Mouse (Mus musculus) left cerebral cortex, postnatal 25 days (tissue): Measurements from ENCODE around the gene Pdlim3. TPM values are rescaled to one million over a fixed set of nuclear protein-coding genes. Genes with fewer than 3 reads are reported as not detected.
A peak's percentile ranks its signal among the peaks of the same experiment; 100 is the strongest.

Experiments
- DNase-seq, 2 experiments: peaks; one replicate each; pipeline ENCODE4 v3.0.0; 2022; ENCODE audit warnings: low spot score in 2 of 2, mixed read lengths in 1 of 2
- intact Hi-C: fragments of 180-260 bp; cut with DNase I; formaldehyde crosslinking; loops from one replicate; pipeline ENCODE4 v1.15.1; 2025
- total RNA-seq, 2 experiments: library from RNA; stranded (reverse); gene quantifications; 2 replicates each; pipeline ENCODE4 v1.2.3; 2021

Pdlim3 gene
- total RNA-seq, 2 experiments from 2014 or later, result 2.7 TPM

- intact Hi-C loops, result no loop called here
- no peak for DNase-seq
Measured at GRCm38 (mm10) chr8:45901626-45902025, 16.4 kb downstream of the Pdlim3 start.

GRCm38 (mm10) chr8:45903659-45904058 lies 18.4 kb downstream of the Pdlim3 start:
- intact Hi-C loops, result no loop called here
- no peak for DNase-seq

- DNase-seq, result no peak
- intact Hi-C loops, result no loop called here
Measured at GRCm38 (mm10) chr8:45905591-45906250, 20.5 kb downstream of the Pdlim3 start.

GRCm38 (mm10) chr8:45906251-45906619 lies 21.0 kb downstream of the Pdlim3 start:
- intact Hi-C loops, result no loop called here
- DNase-seq, result no peak

GRCm38 (mm10) chr8:45913707-45914106 lies 28.4 kb downstream of the Pdlim3 start:
- DNase-seq, result no peak
- intact Hi-C loops, result no loop called here

GRCm38 (mm10) chr8:45916496-45916895 lies 31.2 kb downstream of the Pdlim3 start:
- DNase-seq, result no peak
- intact Hi-C loops, result no loop called here

- intact Hi-C loops, result no loop called here
- peak; percentile 27 to 33 for DNase-seq
Measured at GRCm38 (mm10) chr8:45917040-45917679, 31.9 kb downstream of the Pdlim3 start.

GRCm38 (mm10) chr8:45918891-45919290 lies 33.6 kb downstream of the Pdlim3 start:
- intact Hi-C loops, result no loop called here
- DNase-seq, result peak in 1 of 2 experiments; percentile 43

- no peak for DNase-seq
- intact Hi-C loops, result no loop called here
Measured at GRCm38 (mm10) chr8:45920392-45920791, 35.1 kb downstream of the Pdlim3 start.

- intact Hi-C loops, result no loop called here
Measured at GRCm38 (mm10) chr8:45922116-45922515, 36.9 kb downstream of the Pdlim3 start.

GRCm38 (mm10) chr8:45934582-45935014 lies 49.3 kb downstream of the Pdlim3 start, which contains the start of gene Ccdc110:
TSS of gene Ccdc110 (plus strand) at chr8:45934619.
- intact Hi-C loops, result loop anchor here (1.0 to 5.0 kb wide), 4 partner anchors 117 to 495 kb away; no protein-coding TSS in a partner anchor

More at GRCm38 (mm10) chr8:45922116-45922515, 36.9 kb downstream of the Pdlim3 start:
- DNase-seq, result no peak

GRCm38 (mm10) chr8:45936986-45937385 lies 51.7 kb downstream of the Pdlim3 start:
- intact Hi-C loops, result no loop called here
- DNase-seq, result no peak

More at GRCm38 (mm10) chr8:45934582-45935014, 49.3 kb downstream of the Pdlim3 start, which contains the start of gene Ccdc110:
- DNase-seq, result peak; percentile 94 to 97

- DNase-seq, result no peak
- intact Hi-C loops, result no loop called here
Measured at GRCm38 (mm10) chr8:45946283-45946682, 61.0 kb downstream of the Pdlim3 start.

- intact Hi-C loops, result no loop called here
- no peak for DNase-seq
Measured at GRCm38 (mm10) chr8:45950622-45951021, 65.4 kb downstream of the Pdlim3 start.

Other genes starting within 250 kb of the Pdlim3 start
- gene Ccdc110, start 49.2 kb downstream of the Pdlim3 start, total RNA-seq, result 1 to 10 TPM; 1.3 to 1.4 TPM
- gene 1700029J07Rik, start 89.8 kb downstream of the Pdlim3 start, total RNA-seq, result 1 to 10 TPM; 1.7 to 2.7 TPM
- gene Ufsp2, start 90.1 kb downstream of the Pdlim3 start, total RNA-seq, result 10 to 100 TPM; 50.8 to 57.1 TPM
- under 1 TPM; 0.30 to 0.78 TPM for gene Lrp2bp, start 113.8 kb downstream of the Pdlim3 start, total RNA-seq
- gene Ankrd37, start 120.2 kb downstream of the Pdlim3 start, total RNA-seq, result 10 to 100 TPM in 1 of 2 experiments, 1 to 10 TPM in 1; 9.2 to 14.3 TPM